ENCODE assay signal across 7 mouse cellular contexts in the genomic region with DNA sequence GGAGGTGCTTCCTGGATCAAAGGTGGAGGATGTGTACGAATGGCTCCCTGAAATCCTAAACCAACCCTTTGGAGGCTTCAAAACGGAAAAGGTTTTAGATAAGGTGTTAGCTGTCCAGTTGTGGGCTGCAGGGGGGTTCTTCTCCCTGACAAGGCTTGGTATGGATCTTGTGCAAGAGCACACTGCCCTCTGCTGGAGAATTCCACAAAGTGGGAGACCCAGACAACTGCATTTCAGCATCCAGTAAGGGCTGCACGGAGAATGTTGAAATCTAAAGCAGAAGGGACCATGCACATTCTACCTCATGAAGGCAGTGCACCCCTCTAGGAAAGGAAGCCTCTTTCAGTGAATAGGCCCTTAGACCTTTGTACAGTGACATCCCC.
A peak's percentile ranks its signal among the peaks of the same experiment; 100 is the strongest.
DNase-seq lines count a peak whose midpoint lies in the region; ATAC-seq and TF ChIP-seq lines count a peak whose summit lies in the region.

No protein-coding gene starts in this region.

- H3K9me3 ChIP-seq in embryonic facial prominence, embryonic 10.5 days, result no peaks in the 10 kb centered on the region
- H3K9me3 ChIP-seq in hindbrain, embryonic 11.5 days (ENCODE audit: control insufficient read depth, low read length), result no peaks in the 10 kb centered on the region

- peak; percentile 78 for ATAC-seq in hindbrain, embryonic 11.5 days (ENCODE audit: low FRiP score)

- H3K9ac ChIP-seq in hindbrain, embryonic 11.5 days (ENCODE audit: low read depth, low read length), result no peak overlapping the region

- no peak overlapping the region for H3K4me2 ChIP-seq in hindbrain, embryonic 11.5 days (replicated peaks; ENCODE audit: low read depth, low read length)

- peak; percentile 45 for DNase-seq in Muller cell, postnatal 12 days (ENCODE audit: inconsistent ontology term)
- DNase-seq in embryonic facial prominence, embryonic 10.5 days (ENCODE audit: low spot score), result peak; percentile 72
- peak; percentile 80 for DNase-seq in hindbrain, embryonic 11.5 days (ENCODE audit: low spot score)
- DNase-seq in layer of hippocampus, postnatal 14 days (ENCODE audit: low spot score in 2 of 2), result peak; percentile 50 to 77
- peak; percentile 63 for DNase-seq in lung, postnatal 14 days
- peak; percentile 71 for DNase-seq in right cerebral cortex, adult 2 months (ENCODE audit: low spot score in 2 of 2)

- no peaks in the 10 kb centered on the region for H3K4me1 ChIP-seq in bone marrow, adult 2 months (ENCODE audit: control insufficient read depth, insufficient read depth, low read length)
- peaks cover 15% of the 10 kb centered on the region for H3K4me1 ChIP-seq in embryonic facial prominence, embryonic 10.5 days
- no peaks in the 10 kb centered on the region for H3K4me1 ChIP-seq in hindbrain, embryonic 11.5 days (replicated peaks; ENCODE audit: control insufficient read depth, insufficient read depth, low read length)

- H3K27ac ChIP-seq in bone marrow, adult 2 months (ENCODE audit: control insufficient read depth, insufficient read depth, low read depth, low read length, poor library complexity), result no peak overlapping the region
- no peak overlapping the region for H3K27ac ChIP-seq in embryonic facial prominence, embryonic 10.5 days (replicated peaks)
- H3K27ac ChIP-seq in hindbrain, embryonic 11.5 days (ENCODE audit: low read depth, low read length), result no peak overlapping the region

- no peak overlapping the region for H3K4me3 ChIP-seq in bone marrow, adult 2 months (replicated peaks; ENCODE audit: control insufficient read depth, low read depth, low read length)
- no peak overlapping the region for H3K4me3 ChIP-seq in embryonic facial prominence, embryonic 10.5 days
- H3K4me3 ChIP-seq in hindbrain, embryonic 11.5 days (ENCODE audit: low read depth, low read length), result no peak overlapping the region

- TF ChIP-seq POLR2A in bone marrow, adult 2 months (IDR thresholded peaks at IDR 0.05; ENCODE audit: borderline replicate concordance, control insufficient read depth, low read depth, low read length), result no peak

- H3K36me3 ChIP-seq in embryonic facial prominence, embryonic 10.5 days (replicated peaks), result no peaks in the 10 kb centered on the region
- H3K36me3 ChIP-seq in hindbrain, embryonic 11.5 days (ENCODE audit: control insufficient read depth, insufficient read depth, low read length), result no peaks in the 10 kb centered on the region

- WGBS in bone marrow, adult 2 months, result 12% methylated on average over 3 of the region's 3 CpGs
- 15% methylated on average over 3 of the region's 3 CpGs for WGBS in embryonic facial prominence, embryonic 10.5 days
- WGBS in hindbrain, embryonic 11.5 days, result 14% methylated on average over 3 of the region's 3 CpGs

- no peaks in the 10 kb centered on the region for H3K27me3 ChIP-seq in embryonic facial prominence, embryonic 10.5 days (replicated peaks; ENCODE audit: low read depth, poor library complexity, severe bottlenecking)
- no peaks in the 10 kb centered on the region for H3K27me3 ChIP-seq in hindbrain, embryonic 11.5 days (ENCODE audit: control insufficient read depth, insufficient read depth, low read length)

- peak; percentile 60 for TF ChIP-seq CTCF in bone marrow, adult 2 months (IDR thresholded peaks at IDR 0.05; ENCODE audit: control insufficient read depth, insufficient read depth, low read length)
